Mouse (Mus musculus): ENCODE results near the gene AI661453. TPM values are rescaled to one million over a fixed set of nuclear protein-coding genes. Genes with fewer than 3 reads are reported as not detected.
A peak's percentile ranks its signal among the peaks of the same experiment; 100 is the strongest.
"Not testable (repeated sequence)": the region's sequence is repeated elsewhere in the genome, so short reads cannot be mapped to it uniquely, and the experiment has no call there.

Gene AI661453
- total and polyA plus RNA-seq, 2 experiments from 2014 or later = 0.19 to 0.93 TPM

DNA sequence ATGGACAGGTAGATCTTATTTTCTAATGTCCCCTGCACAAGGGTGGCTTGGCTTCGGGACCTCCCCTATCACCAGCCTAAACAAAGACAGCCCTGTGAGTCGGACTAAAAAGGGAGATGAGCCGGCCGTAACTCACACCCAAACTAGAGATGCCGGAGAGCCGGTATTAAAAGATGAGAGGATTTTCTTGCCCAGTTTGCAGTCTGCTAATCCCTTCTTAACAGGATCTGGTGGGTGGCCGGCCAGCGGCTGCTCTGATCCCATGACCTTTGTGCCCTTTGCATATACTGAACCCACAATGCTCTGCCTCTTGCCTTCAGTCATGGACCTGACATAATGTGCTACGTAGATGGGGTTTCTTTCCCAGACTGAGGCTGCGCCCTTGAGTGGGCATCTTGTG, 36.0 kb upstream of the AI661453 start, which contains the start of gene Guca1a:
Gene Guca1a, minus strand, starts transcription at position 134 of the 400 bp plus-strand sequence.
- WGBS = 10% methylated on average over 10 of the region's 10 CpGs
- no peaks in the 10 kb centered on the region for H3K9me3 ChIP-seq (ENCODE audit: low read length)
- ATAC-seq (ENCODE audit: low FRiP score) (no peak), DNase-seq (ENCODE audit: low spot score) (no peak)
- no peaks in the 10 kb centered on the region for H3K4me1 ChIP-seq (ENCODE audit: insufficient read depth, low read length)
- H3K4me3 ChIP-seq (ENCODE audit: low read depth, low read length) = no peak within 1 kb of the TSS
- H3K36me3 ChIP-seq (ENCODE audit: insufficient read depth, low read length) = no peaks in the 10 kb centered on the region
- H3K9ac ChIP-seq (replicated peaks; ENCODE audit: low read length, poor library complexity, severe bottlenecking) = no peak within 1 kb of the TSS
- H3K27me3 ChIP-seq (ENCODE audit: insufficient read depth, low read length) = peaks cover 8% of the 10 kb centered on the region; the same call in 1 of the 2 replicates
- H3K27ac ChIP-seq (ENCODE audit: low read depth, low read length) = no peak within 1 kb of the TSS
- H3K4me2 ChIP-seq (ENCODE audit: low read depth, low read length, poor library complexity, severe bottlenecking) = no peak within 1 kb of the TSS
- TF ChIP-seq CTCF (IDR thresholded peaks at IDR 0.05) = no peak

DNA sequence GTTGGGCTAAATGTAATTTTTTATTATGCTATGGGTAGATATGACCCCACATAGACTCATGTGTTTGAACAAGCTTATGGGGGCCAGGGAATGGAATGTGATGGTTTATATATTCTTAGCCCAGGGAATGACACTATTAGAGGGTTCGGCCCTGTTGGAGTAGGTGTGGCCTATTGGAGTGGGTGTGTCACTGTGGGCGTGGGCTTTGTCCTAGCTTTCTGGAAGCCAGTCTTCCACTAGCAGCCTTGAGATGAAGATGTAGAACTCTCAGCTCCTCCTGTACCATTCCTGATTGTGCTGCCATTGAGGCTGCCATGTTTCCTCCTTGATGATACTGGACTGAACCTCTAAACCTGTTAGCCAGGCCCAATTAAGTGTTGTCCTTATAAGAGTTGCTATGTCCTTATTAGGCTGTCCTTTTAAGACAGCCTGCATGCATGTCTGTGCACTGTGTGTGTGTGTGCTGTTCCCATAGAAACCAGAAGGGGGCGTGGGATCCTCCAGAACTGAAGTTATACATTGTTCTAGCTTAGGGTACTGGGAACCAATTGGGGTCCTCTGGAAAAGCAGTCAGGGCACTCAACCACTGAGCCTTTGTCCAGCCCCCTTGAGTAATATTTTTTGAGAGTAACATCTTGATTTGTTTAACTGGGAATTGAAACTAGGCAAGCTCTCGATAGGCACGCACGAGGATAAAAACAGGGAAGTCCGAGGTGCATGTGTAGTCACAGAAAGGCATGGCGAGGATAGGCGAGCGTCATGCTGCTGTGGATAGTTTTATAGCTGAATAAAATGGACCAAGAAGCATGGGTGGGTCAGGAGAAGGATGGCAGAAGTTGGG, 28.5 kb upstream of the AI661453 start:
- no peak for TF ChIP-seq CTCF (IDR thresholded peaks at IDR 0.05)
- Histone ChIP-seq H3K27me3 (ENCODE audit: insufficient read depth, low read length) (peaks cover 18% of the 10 kb centered on the region), H3K4me1 (ENCODE audit: insufficient read depth, low read length) (no peaks in the 10 kb centered on the region), H3K4me2 (ENCODE audit: low read depth, low read length, poor library complexity, severe bottlenecking) (no peak overlapping the region), H3K27ac (ENCODE audit: low read depth, low read length) (no peak overlapping the region), H3K36me3 (ENCODE audit: insufficient read depth, low read length) (no peaks in the 10 kb centered on the region), H3K9me3 (ENCODE audit: low read length) (no peaks in the 10 kb centered on the region), H3K9ac (replicated peaks; ENCODE audit: low read length, poor library complexity, severe bottlenecking) (no peak overlapping the region), H3K4me3 (ENCODE audit: low read depth, low read length) (no peak overlapping the region)
- DNase-seq (ENCODE audit: low spot score) = no peak
- WGBS = 70% methylated on average over 10 of the region's 10 CpGs
- no peak for ATAC-seq (ENCODE audit: low FRiP score)

DNA sequence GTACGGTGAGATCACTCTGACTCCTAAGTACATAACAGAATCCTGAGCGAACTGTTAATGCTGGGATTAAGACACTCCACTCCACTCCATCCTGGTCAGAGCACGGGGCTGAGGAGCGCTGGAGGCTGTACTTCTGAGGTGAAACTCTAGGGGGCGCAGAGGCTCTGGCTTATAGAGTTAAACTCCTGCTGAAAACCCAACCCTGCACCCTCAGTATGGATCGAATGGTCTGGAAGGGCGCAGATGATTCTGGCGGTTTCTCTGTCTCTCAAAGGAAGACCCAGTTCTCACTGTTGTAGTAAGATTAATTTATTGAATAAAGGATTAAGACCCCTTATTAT, 27.9 kb upstream of the AI661453 start:
- no peaks in the 10 kb centered on the region for H3K9me3 ChIP-seq (ENCODE audit: low read length)
- no peaks in the 10 kb centered on the region for H3K4me1 ChIP-seq (ENCODE audit: insufficient read depth, low read length)
- TF ChIP-seq CTCF (IDR thresholded peaks at IDR 0.05) = peak; percentile 65
- ATAC-seq (ENCODE audit: low FRiP score) (no peak), DNase-seq (ENCODE audit: low spot score) (peak; percentile 51)
- no peak overlapping the region for H3K4me2 ChIP-seq (ENCODE audit: low read depth, low read length, poor library complexity, severe bottlenecking)
- H3K27me3 ChIP-seq (ENCODE audit: insufficient read depth, low read length) = peaks cover 18% of the 10 kb centered on the region
- no peak overlapping the region for H3K9ac ChIP-seq (replicated peaks; ENCODE audit: low read length, poor library complexity, severe bottlenecking)
- H3K4me3 ChIP-seq (ENCODE audit: low read depth, low read length) = no peak overlapping the region
- WGBS = 29% methylated on average over 8 of the region's 8 CpGs
- H3K36me3 ChIP-seq (ENCODE audit: insufficient read depth, low read length) = no peaks in the 10 kb centered on the region
- no peak overlapping the region for H3K27ac ChIP-seq (ENCODE audit: low read depth, low read length)

DNA sequence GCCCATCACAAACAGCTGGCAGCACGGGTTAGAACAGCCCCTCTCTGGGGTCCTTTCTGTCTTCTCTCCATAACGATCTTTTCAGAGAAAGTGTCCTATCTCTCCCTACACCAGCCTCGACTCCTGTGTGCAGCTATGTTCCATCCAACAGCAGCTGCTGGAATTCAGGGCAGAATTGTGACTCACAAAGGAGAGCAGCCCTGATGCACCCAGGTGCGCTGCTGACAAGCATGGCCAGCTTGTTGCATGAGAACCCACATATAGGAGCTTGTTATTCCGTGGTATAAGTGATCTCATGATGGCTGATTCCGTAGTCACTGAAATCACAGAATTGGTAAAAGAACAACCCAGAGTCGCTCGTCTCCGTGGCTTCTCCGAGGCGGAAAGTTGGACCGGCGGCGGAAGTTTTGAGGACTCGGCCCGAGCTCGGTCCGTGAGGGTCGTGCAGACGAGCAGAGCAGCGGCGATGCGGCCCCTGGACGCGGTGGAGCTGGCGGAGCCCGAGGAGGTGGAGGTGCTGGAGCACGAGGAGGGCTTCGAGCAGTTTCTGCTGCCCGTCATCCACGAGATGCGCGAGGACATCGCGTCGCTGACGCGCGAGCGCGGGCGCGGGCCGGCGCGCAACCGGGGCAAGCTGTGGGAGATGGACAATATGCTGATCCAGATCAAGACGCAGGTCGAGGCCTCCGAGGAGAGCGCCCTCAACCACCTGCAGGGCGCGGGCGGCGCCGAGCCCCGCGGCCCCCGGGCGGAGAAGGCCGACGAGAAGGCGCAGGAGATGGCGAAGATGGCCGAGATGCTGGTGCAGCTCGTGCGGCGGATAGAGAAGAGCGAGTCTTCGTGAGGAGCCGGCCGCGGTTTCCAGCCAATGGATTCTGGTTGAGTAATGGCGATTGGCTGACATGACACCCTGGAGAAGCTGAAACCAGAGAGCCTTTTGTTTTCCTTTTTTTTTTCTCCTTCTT, 26.2 kb upstream of the AI661453 start:
- 2% methylated on average over 74 of the region's 74 CpGs for WGBS
- not testable (repeated sequence) for H3K9me3 ChIP-seq (ENCODE audit: low read length); DNase-seq (ENCODE audit: low spot score); H3K4me1 ChIP-seq (ENCODE audit: insufficient read depth, low read length); H3K36me3 ChIP-seq (ENCODE audit: insufficient read depth, low read length)
- Histone ChIP-seq H3K4me3 (ENCODE audit: low read depth, low read length) (peak overlapping the region; percentile 31), H3K27ac (ENCODE audit: low read depth, low read length) (peak overlapping the region; percentile 26; the same call in 1 of the 2 replicates), H3K9ac (replicated peaks; ENCODE audit: low read length, poor library complexity, severe bottlenecking) (peak overlapping the region; percentile 42), H3K27me3 (ENCODE audit: insufficient read depth, low read length) (peaks cover 18% of the 10 kb centered on the region), H3K4me2 (ENCODE audit: low read depth, low read length, poor library complexity, severe bottlenecking) (peak overlapping the region; percentile 51)
- ATAC-seq (ENCODE audit: low FRiP score) = peak; percentile 65

DNA sequence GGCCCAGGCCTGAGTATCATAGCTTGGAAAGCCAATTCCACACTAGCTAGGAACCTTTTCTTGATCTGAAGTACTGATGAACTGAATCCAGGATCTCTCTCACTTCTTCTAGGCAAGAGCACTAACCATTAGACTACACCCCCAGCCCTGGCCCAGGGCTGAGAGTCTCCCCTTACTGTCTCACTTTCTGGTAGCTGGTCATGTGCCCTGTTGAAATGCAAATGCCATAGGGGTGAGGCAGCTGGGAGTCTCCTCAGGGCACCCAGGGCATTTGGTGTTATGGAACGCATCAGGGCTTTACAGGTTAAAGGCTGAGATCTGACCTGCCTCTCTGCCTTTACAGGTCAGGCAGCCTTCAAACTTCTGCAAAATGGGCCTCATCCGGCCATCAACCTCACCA, 16.2 kb upstream of the AI661453 start:
- no peaks in the 10 kb centered on the region for H3K9me3 ChIP-seq (ENCODE audit: low read length)
- H3K27me3 ChIP-seq (ENCODE audit: insufficient read depth, low read length) = no peaks in the 10 kb centered on the region
- H3K4me1 ChIP-seq (ENCODE audit: insufficient read depth, low read length) = no peaks in the 10 kb centered on the region
- H3K9ac ChIP-seq (replicated peaks; ENCODE audit: low read length, poor library complexity, severe bottlenecking) = no peak overlapping the region
- no peaks in the 10 kb centered on the region for H3K36me3 ChIP-seq (ENCODE audit: insufficient read depth, low read length)
- ATAC-seq (ENCODE audit: low FRiP score) (no peak), DNase-seq (ENCODE audit: low spot score) (no peak)
- TF ChIP-seq CTCF (IDR thresholded peaks at IDR 0.05) = no peak
- no peak overlapping the region for H3K27ac ChIP-seq (ENCODE audit: low read depth, low read length)
- H3K4me2 ChIP-seq (ENCODE audit: low read depth, low read length, poor library complexity, severe bottlenecking) = no peak overlapping the region
- WGBS = 92% methylated on average over 2 of the region's 2 CpGs
- no peak overlapping the region for H3K4me3 ChIP-seq (ENCODE audit: low read depth, low read length)

Data from midbrain, postnatal 0 days (tissue).